Mouse (Mus musculus): ENCODE measurements around the gene Ank.
"Not testable (repeated sequence)": the region's sequence is repeated elsewhere in the genome, so short reads cannot be mapped to it uniquely, and the experiment has no call there.

Ank gene

DNA sequence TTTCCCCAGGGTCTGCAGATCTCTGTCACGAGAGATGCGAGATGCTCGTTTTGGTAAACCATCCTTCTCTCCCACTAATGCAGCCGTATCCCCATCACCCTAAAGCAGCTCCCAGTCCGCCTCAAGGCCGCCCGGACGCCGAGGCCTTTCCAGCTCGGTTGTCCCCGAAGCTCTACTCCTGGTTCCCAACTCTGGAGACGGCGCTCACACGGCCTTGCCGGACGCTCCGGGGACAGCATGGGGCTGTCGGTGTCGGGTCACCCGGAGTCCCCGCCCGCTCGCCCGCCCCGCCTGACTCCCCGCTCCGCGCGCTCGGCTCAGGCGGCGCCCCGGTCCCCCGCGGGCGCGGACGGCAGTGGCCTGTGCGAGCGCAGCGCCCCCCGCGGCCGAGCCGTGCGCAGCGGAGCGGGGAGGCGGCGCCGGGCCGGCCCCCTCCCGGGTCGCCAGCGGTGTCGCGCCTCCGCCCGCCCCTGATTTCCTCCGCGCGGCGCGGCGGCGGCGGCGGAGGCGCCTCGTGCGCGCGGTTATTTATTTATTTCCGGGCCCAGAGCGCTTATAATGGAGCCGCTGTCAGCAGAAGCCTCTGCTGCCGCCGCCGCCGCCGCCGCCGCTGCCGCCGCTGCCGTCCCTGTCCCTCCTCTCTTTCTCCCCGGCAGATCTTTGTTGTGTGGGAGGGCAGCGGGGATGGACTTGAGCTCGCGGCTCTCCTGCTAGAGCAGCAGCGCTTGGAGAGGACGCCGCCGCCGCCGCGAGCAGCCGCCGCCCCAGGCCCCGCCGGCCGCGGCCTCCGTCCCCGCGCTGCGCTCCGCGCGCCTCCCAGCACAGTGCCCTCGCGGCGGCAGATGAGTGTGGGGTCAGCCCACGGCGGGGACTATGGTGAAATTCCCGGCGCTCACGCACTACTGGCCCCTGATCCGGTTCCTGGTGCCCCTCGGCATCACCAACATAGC lies at the start of gene Ank:
Ank (plus strand) TSS at position 547 of the 950 bp plus-strand sequence.
- no peak for DNase-seq (ENCODE audit: low read depth, low spot score)

GRCm38 (mm10) chr15:27418566-27419331 lies 47.7 kb upstream of the Ank start:
- DNase-seq (ENCODE audit: low read depth, low spot score): no peak

- DNase-seq (ENCODE audit: low read depth, low spot score): no peak
These were observed 44.9 kb upstream of the Ank start for GRCm38 (mm10) chr15:27421531-27421930.

DNA sequence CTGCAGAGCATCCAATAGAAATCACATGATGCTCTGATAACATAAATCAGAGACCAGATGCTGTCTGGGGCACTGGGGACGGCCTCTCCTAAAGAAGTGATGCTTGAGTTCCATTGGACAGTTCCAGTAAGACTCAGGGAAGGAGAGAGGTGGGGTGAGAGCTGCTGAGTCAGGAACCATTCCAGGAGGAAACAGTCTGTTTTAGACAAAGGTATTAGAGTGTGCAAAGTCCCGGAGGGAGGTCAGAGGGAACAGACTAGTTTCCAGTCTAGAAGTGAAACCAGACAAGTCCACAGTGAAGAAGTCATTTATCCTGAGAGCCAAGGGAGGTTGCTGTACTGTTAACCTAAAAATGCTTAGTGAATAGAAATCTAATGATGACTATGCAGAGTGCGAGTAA lies 38.9 kb upstream of the Ank start:
- no peak for DNase-seq (ENCODE audit: low read depth, low spot score)

GRCm38 (mm10) chr15:27430241-27430640 lies 36.2 kb upstream of the Ank start:
- no peak for DNase-seq (ENCODE audit: low read depth, low spot score)

DNA sequence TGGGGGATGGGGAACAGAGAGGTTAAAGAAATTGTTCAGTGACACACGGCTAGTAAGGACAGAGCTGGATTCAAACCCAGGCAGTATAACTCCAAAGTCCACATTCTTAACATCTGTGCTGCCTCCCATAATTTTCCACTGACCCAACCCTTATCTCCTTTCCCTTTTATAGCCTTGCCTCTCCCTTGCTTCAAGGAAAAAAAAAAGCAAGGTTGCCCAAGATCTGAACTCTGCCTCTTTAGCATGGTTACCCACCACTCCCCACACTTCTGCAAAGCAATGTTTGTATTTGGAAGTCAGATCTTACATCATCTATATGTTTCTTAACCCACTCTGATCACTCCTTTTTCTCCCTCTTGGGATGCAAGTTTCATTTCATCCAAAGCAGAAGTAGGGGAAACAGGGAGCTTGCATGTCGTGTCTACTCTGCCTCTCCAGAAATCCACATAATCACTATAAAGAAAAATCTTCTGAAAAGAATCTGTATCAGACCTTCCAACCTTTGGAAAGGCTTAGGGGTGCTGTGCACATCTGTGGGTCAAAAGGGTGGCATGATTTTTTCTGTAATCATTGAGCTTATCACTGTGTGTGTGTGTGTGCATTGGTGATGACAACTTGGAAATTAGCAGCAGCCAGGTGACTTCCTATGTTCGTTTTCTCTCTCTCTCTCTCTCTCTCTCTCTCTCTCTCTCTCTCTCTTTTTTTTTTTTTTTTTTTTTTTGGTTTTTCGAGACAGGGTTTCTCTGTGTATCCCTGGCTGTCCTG lies 33.4 kb upstream of the Ank start:
- DNase-seq (ENCODE audit: low read depth, low spot score): no peak

DNA sequence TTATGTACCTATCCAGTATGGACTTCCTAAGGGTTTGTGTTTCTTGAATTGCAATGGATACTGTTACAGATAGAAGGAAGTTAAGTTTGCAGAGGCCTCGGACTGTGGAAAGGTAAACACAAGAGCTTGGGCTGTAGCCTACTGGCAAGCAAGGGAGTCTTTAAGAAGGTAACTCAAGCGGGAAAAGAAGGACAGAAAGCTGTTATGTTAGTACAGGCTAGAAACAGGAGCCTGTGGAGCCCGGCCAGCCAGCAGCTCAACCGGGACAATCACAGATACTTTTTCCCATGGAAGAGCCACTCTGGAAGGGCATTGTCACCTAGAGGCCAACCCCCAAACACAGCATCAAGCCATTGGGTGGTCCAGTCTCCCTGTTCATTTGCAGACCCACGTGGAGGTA lies 31.1 kb upstream of the Ank start:
- DNase-seq (ENCODE audit: low read depth, low spot score): no peak

DNA sequence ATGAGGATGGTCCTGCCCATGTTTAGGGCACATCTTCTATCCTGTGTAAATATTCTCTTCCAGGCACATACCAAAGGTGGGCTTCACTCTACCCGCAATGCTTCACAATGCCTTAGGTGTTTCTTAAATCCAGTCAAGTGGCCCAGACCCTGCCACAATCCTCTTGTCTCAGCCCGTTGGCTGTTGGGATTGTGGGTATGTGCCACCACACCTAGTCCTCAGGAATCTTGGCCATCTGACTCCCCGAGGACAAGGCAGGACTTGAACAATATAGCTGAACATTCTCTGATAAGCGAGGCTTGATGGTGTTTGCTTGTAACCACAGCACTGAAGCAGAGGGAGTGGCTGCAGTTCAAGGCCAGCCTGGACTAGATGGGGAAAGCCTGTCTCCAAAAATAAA lies 30.3 kb upstream of the Ank start:
- no peak for DNase-seq (ENCODE audit: low read depth, low spot score)

GRCm38 (mm10) chr15:27441053-27441452 lies 25.4 kb upstream of the Ank start:
- DNase-seq (ENCODE audit: low read depth, low spot score): no peak

- no peak for DNase-seq (ENCODE audit: low read depth, low spot score)
These were observed 24.9 kb upstream of the Ank start for GRCm38 (mm10) chr15:27441529-27441928.

DNA sequence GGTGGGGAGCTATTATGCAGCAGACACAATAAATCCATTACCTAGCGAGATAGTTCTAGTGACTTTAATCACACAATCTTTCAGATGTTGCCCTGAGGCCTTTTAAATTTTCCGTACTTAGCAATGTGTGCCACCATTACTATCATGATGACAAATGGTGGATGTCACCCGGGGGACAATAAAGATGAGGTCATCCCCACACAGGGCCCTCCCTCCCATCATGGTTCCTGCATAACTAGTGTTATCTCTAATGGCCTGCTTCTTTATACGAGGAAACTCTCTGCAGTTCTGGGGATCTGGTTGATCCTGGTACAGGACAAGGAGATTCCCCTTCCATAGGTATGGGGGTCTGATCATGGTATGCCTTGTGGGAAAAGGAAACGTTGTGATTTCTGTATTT lies 24.5 kb upstream of the Ank start:
- no peak for DNase-seq (ENCODE audit: low read depth, low spot score)

GRCm38 (mm10) chr15:27444772-27445347 lies 21.6 kb upstream of the Ank start:
- no peak for DNase-seq (ENCODE audit: low read depth, low spot score)

DNA sequence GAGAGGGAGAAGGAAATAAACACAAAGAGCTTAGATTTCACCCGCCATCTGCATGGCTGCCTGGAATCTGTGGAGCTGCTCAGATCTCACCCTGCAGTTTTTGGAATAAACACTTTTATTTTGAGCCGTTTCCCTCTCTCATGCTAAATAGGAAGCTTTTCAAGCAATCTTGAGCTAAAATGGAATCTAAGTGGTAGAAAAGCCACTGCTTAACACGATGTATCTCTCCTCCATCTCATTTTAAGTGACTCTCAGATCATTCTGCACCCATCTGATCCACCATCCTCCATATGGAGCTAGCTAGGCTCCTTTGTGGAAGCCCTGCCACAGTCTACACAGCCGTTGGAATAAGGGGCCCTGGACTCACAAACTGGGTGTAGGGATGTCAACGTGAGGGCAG lies 15.8 kb upstream of the Ank start:
- DNase-seq (ENCODE audit: low read depth, low spot score): no peak

DNA sequence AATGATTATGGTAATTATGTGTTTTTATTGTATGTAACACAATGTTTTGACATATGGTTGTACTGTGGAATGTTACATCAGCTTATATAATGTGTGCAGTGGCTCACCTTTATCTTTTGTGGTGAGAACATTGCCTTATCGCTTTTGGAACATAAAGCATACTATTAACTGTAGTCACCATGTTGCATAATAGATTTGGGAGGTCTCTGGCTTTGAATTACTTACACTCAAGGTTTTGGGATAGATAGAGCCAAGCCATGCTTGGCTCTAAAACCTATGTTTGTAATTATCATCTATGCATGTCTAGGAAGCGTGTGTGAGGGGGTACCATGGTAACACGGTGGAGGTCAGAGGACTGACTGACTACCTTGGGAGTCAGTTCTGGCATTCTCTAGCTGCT lies 14.7 kb upstream of the Ank start:
- no peak for DNase-seq (ENCODE audit: low read depth, low spot score)

DNA sequence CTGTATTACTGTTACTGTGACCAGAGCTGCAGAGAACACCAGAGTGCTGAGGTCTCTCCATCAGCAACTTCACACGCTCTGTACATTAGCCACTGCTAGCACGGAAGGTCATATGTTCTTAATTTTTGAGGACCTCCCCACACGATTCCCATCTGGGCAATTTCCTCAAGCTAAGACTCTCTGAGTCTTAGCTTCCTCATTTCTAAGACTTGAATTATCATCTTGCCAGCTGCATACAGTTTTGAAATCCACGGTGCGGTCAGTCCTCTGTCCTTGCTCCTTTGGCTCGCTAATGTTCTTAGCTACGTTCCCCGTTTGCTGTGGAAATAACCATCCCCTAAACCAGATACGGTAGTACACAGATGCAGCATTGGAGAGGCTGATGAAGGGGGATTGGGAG lies 14.0 kb upstream of the Ank start:
- DNase-seq (ENCODE audit: low read depth, low spot score): no peak

- no peak for DNase-seq (ENCODE audit: low read depth, low spot score)
These were observed 9.5 kb upstream of the Ank start for GRCm38 (mm10) chr15:27457001-27457400.

- not testable (repeated sequence) for DNase-seq (ENCODE audit: low read depth, low spot score)
These were observed 6.7 kb upstream of the Ank start for GRCm38 (mm10) chr15:27459781-27460180.

- no peak for DNase-seq (ENCODE audit: low read depth, low spot score)
These were observed 4.9 kb upstream of the Ank start for GRCm38 (mm10) chr15:27461336-27462245.

- DNase-seq (ENCODE audit: low read depth, low spot score): no peak
These were observed 2.6 kb upstream of the Ank start for GRCm38 (mm10) chr15:27463876-27464275.

DNA sequence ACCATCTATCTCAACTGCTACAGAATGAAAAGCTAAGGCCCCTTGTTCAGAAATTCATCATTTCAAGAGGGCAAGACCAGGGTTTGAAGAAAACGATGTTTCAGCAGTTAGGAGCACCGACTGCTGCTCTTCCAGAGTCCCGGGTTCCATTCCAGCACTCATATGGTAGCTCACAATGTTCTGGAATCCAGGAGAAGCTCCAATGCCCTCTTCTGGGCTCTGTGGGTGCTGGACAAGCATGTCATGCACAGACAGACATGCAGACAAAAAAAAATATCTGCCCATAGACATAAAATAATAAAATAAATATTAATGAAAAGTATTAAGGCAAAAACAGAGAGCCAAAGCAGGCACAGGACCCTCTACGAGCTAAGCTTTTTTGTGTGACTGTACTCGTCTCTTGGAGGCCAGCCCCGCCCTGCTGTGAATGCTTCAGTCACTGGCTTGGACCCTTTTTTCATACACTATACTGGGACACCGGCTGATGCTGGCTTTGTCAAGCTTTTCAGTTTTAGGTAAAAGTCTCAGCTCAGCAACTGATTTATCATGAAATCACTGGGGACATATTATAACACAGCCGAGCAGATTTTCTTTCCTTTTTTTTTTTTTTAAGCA lies 979 bp upstream of the Ank start:
- no peak for DNase-seq (ENCODE audit: low read depth, low spot score)
